Mouse (Mus musculus) hindbrain, embryonic 10.5 days (tissue): ENCODE data around the gene Dnajb9. TPM values are rescaled to one million over a fixed set of nuclear protein-coding genes. Genes with fewer than 3 reads are reported as not detected.
"Not testable (repeated sequence)": the region's sequence is repeated elsewhere in the genome, so short reads cannot be mapped to it uniquely, and the experiment has no call there.

ENCODE experiments used
- DNase-seq: peaks from one replicate; pipeline ENCODE4 v3.0.0-alpha.2; 2017; ENCODE audit warnings: low spot score
- H3K27ac ChIP-seq: fragments of 300-500 bp; sonication (generic); 2 replicates; pipeline ENCODE4 v1.5.1; 2016; ENCODE audit warnings: mild to moderate bottlenecking, moderate library complexity
- H3K27me3 ChIP-seq: fragments of 300-500 bp; sonication (generic); 2 replicates; pipeline ENCODE4 v1.6.1; 2016; ENCODE audit warnings: mild to moderate bottlenecking; ENCODE audit not compliant: poor library complexity, insufficient read depth, severe bottlenecking
- H3K36me3 ChIP-seq: fragments of 300-500 bp; sonication (generic); 2 replicates; pipeline ENCODE4 v1.6.1; 2016; ENCODE audit warnings: mild to moderate bottlenecking, moderate library complexity
- H3K4me1 ChIP-seq: fragments of 300-500 bp; sonication (generic); replicated peaks from 2 replicates; pipeline ENCODE4 v1.6.1; 2016; ENCODE audit warnings: mild to moderate bottlenecking
- H3K4me3 ChIP-seq: fragments of 300-500 bp; sonication (generic); 2 replicates; pipeline ENCODE4 v1.5.1; 2016; ENCODE audit warnings: mild to moderate bottlenecking, moderate library complexity
- H3K9me3 ChIP-seq: fragments of 300-500 bp; sonication (generic); 2 replicates; pipeline ENCODE4 v1.6.1; 2016; ENCODE audit warnings: mild to moderate bottlenecking, moderate library complexity
- WGBS: fragments of 180-500 bp; shearing (Covaris S2); methylation state at CpG from one replicate; pipeline ENCODE4 v1.1.7; 2016; 5-methylcytosine and 5-hydroxymethylcytosine counted together
- polyA plus RNA-seq: library from polyadenylated mRNA; unstranded; fragments of >200 nt; fragmentation: Nextera tagmentation; extraction: Ambion mirVana; gene quantifications from 2 replicates; pipeline ENCODE4 v1.2.1, GENCODE M21; 2016

Gene Dnajb9
- 18.0 and 20.0 TPM in 2 replicates for polyA plus RNA-seq

- H3K27ac ChIP-seq = peak within 1 kb of the TSS; percentile 92
- peaks cover 17% of the 10 kb centered on the region for H3K36me3 ChIP-seq
- peak; percentile 100 for DNase-seq
- H3K4me3 ChIP-seq = peak within 1 kb of the TSS; percentile 92
- H3K9me3 ChIP-seq = no peaks in the 10 kb centered on the region
- peaks cover 18% of the 10 kb centered on the region for H3K4me1 ChIP-seq
- H3K27me3 ChIP-seq = no peaks in the 10 kb centered on the region
- WGBS = under 1% methylated on average over 77 of the region's 77 CpGs
Observed at GRCm38 (mm10) chr12:44209824-44210752, at the start of gene Dnajb9. TSS of gene Dnajb9 (minus strand) at chr12:44210326.

- Histone ChIP-seq H3K36me3 (no peaks in the 10 kb centered on the region), H3K4me3 (no peak overlapping the region), H3K27me3 (no peaks in the 10 kb centered on the region), H3K4me1 (no peaks in the 10 kb centered on the region), H3K9me3 (no peaks in the 10 kb centered on the region), H3K27ac (no peak overlapping the region)
- 77% methylated on average over 9 of the region's 9 CpGs for WGBS
- DNase-seq = peak; percentile 4
Observed at GRCm38 (mm10) chr12:44248309-44248977, 38.3 kb upstream of the Dnajb9 start.

GRCm38 (mm10) chr12:44245739-44246138 lies 35.6 kb upstream of the Dnajb9 start:
- H3K9me3 ChIP-seq = no peaks in the 10 kb centered on the region
- H3K27me3 ChIP-seq = no peaks in the 10 kb centered on the region
- H3K27ac ChIP-seq = no peak overlapping the region
- H3K4me3 ChIP-seq = no peak overlapping the region
- WGBS = 88% methylated on average over 3 of the region's 3 CpGs
- DNase-seq = no peak
- H3K36me3 ChIP-seq = no peaks in the 10 kb centered on the region
- H3K4me1 ChIP-seq = no peaks in the 10 kb centered on the region

GRCm38 (mm10) chr12:44242407-44242806 lies 32.3 kb upstream of the Dnajb9 start:
- Histone ChIP-seq H3K4me1 (no peaks in the 10 kb centered on the region), H3K27ac (no peak overlapping the region), H3K36me3 (no peaks in the 10 kb centered on the region), H3K27me3 (no peaks in the 10 kb centered on the region), H3K9me3 (no peaks in the 10 kb centered on the region), H3K4me3 (no peak overlapping the region)
- WGBS = 89% methylated on average over 4 of the region's 4 CpGs
- DNase-seq = no peak

GRCm38 (mm10) chr12:44241090-44241489 lies 31.0 kb upstream of the Dnajb9 start:
- H3K9me3 ChIP-seq = no peaks in the 10 kb centered on the region
- no peaks in the 10 kb centered on the region for H3K27me3 ChIP-seq
- 73% methylated on average over 7 of the region's 7 CpGs for WGBS
- no peak for DNase-seq
- no peaks in the 10 kb centered on the region for H3K4me1 ChIP-seq
- no peak overlapping the region for H3K27ac ChIP-seq
- H3K4me3 ChIP-seq = no peak overlapping the region
- no peaks in the 10 kb centered on the region for H3K36me3 ChIP-seq

- Histone ChIP-seq H3K27me3 (peaks cover 6% of the 10 kb centered on the region), H3K27ac (no peak overlapping the region), H3K4me3 (no peak overlapping the region), H3K4me1 (peaks cover 4% of the 10 kb centered on the region; the same call in 1 of the 2 replicates), H3K36me3 (no peaks in the 10 kb centered on the region), H3K9me3 (no peaks in the 10 kb centered on the region)
- DNase-seq = no peak
- WGBS = 79% methylated on average over 3 of the region's 3 CpGs
Observed at GRCm38 (mm10) chr12:44224650-44225049, 14.5 kb upstream of the Dnajb9 start.

- Histone ChIP-seq H3K36me3 (no peaks in the 10 kb centered on the region), H3K4me1 (peaks cover 4% of the 10 kb centered on the region; the same call in 1 of the 2 replicates), H3K4me3 (no peak overlapping the region), H3K27me3 (peaks cover 6% of the 10 kb centered on the region), H3K9me3 (no peaks in the 10 kb centered on the region), H3K27ac (no peak overlapping the region)
- no peak for DNase-seq
- WGBS = 79% methylated on average over 3 of the region's 3 CpGs
Observed at GRCm38 (mm10) chr12:44223044-44223443, 12.9 kb upstream of the Dnajb9 start.

- under 1% methylated on average over 89 of the region's 89 CpGs for WGBS
- peaks cover 4% of the 10 kb centered on the region; the same call in 1 of the 2 replicates for H3K4me1 ChIP-seq
- H3K27me3 ChIP-seq = peaks cover 6% of the 10 kb centered on the region
- no peaks in the 10 kb centered on the region for H3K36me3 ChIP-seq
- peak overlapping the region; percentile 88 for H3K27ac ChIP-seq
- DNase-seq = peak; percentile 58
- peak overlapping the region; percentile 78 for H3K4me3 ChIP-seq
- no peaks in the 10 kb centered on the region for H3K9me3 ChIP-seq
Observed at GRCm38 (mm10) chr12:44221651-44222356, 11.7 kb upstream of the Dnajb9 start.

- peak within 1 kb of the TSS; percentile 88 for H3K27ac ChIP-seq
- H3K27me3 ChIP-seq, H3K9me3 ChIP-seq, DNase-seq, H3K36me3 ChIP-seq, H3K4me1 ChIP-seq: not testable (repeated sequence)
- peak within 1 kb of the TSS; percentile 78 for H3K4me3 ChIP-seq
- WGBS = 89% methylated on average over 2 of the region's 2 CpGs
Observed at GRCm38 (mm10) chr12:44221070-44221469, 10.9 kb upstream of the Dnajb9 start, which contains the start of gene Pnpla8. TSS of gene Pnpla8 (plus strand) at chr12:44221370.

GRCm38 (mm10) chr12:44211555-44211954 lies 1.4 kb upstream of the Dnajb9 start:
- no peak for DNase-seq
- Histone ChIP-seq H3K4me1 (peaks cover 18% of the 10 kb centered on the region), H3K4me3 (no peak overlapping the region), H3K27ac (no peak overlapping the region), H3K36me3 (peaks cover 4% of the 10 kb centered on the region; the same call in 1 of the 2 replicates), H3K27me3 (no peaks in the 10 kb centered on the region), H3K9me3 (no peaks in the 10 kb centered on the region)
- 92% methylated on average over 3 of the region's 3 CpGs for WGBS

- under 1% methylated on average over 37 of the region's 37 CpGs for WGBS
- Histone ChIP-seq H3K36me3 (peaks cover 22% of the 10 kb centered on the region), H3K9me3 (no peaks in the 10 kb centered on the region), H3K27ac (peak overlapping the region; percentile 92), H3K4me1 (peaks cover 18% of the 10 kb centered on the region), H3K4me3 (peak overlapping the region; percentile 92), H3K27me3 (no peaks in the 10 kb centered on the region)
- DNase-seq = no peak
Observed at GRCm38 (mm10) chr12:44209141-44209823, 844 bp downstream of the Dnajb9 start.

GRCm38 (mm10) chr12:44197873-44198525 lies 12.1 kb downstream of the Dnajb9 start:
- peaks cover 11% of the 10 kb centered on the region for H3K36me3 ChIP-seq
- 75% methylated on average over 4 of the region's 4 CpGs for WGBS
- no peak overlapping the region for H3K4me3 ChIP-seq
- H3K27me3 ChIP-seq = no peaks in the 10 kb centered on the region
- H3K27ac ChIP-seq = no peak overlapping the region
- no peaks in the 10 kb centered on the region for H3K9me3 ChIP-seq
- no peak for DNase-seq
- no peaks in the 10 kb centered on the region for H3K4me1 ChIP-seq
